15 mouse cellular contexts compared by ENCODE assay signal in genomic region chr10:28518297-28518696, GRCm38 (mm10).
DNase-seq lines count a peak whose midpoint lies in the region; ATAC-seq and TF ChIP-seq lines count a peak whose summit lies in the region.
"Had no signal": no experiment of that assay in that cellular context is flagged by ENCODE, and none has a peak within 500 bp of the region (broad histone marks: within the 10 kb centered on the region; RNA-seq: fewer than 3 reads in every experiment).

No protein-coding gene starts in this region.

- no peak overlapping the region for H3K9ac ChIP-seq in liver, postnatal 0 days (replicated peaks)
- H3K9ac ChIP-seq in liver, embryonic 16.5 days (ENCODE audit: low read depth, low read length): no peak overlapping the region
- H3K9ac ChIP-seq: hindbrain, embryonic 15.5 days; midbrain, embryonic 12.5 days; neural tube, embryonic 12.5 days had no signal

- H3K9me3 ChIP-seq in liver, postnatal 0 days (ENCODE audit: low read length): no peaks in the 10 kb centered on the region
- no peaks in the 10 kb centered on the region for H3K9me3 ChIP-seq in liver, embryonic 16.5 days (replicated peaks; ENCODE audit: control insufficient read depth, low read length)
- H3K9me3 ChIP-seq: forebrain, embryonic 10.5 days; hindbrain, embryonic 15.5 days; midbrain, embryonic 12.5 days; neural tube, embryonic 12.5 days had no signal

- no peak overlapping the region for H3K27ac ChIP-seq in liver, postnatal 0 days (ENCODE audit: low read depth)
- H3K27ac ChIP-seq in liver, embryonic 16.5 days (ENCODE audit: low read length): no peak overlapping the region
- H3K27ac ChIP-seq: forebrain, embryonic 10.5 days; hindbrain, embryonic 15.5 days; midbrain, embryonic 12.5 days; neural tube, embryonic 12.5 days had no signal

- no peak for TF ChIP-seq CTCF in liver, postnatal 0 days (IDR thresholded peaks at IDR 0.05; ENCODE audit: low read depth)

- DNase-seq in liver: peak; percentile 6
- DNase-seq in liver, postnatal 0 days: no peak
- peak; percentile 28 for DNase-seq in T-cell, adult 2 months (ENCODE audit: low spot score)
- DNase-seq in thymus, postnatal 14 days: peak; percentile 64
- DNase-seq in retina, postnatal 1 day: no peak
- DNase-seq in testis, postnatal 10 days (ENCODE audit: low spot score): no peak
- DNase-seq: cerebellum, adult 8-10 months; kidney, postnatal 25 days had no signal

- no peaks in the 10 kb centered on the region for H3K4me1 ChIP-seq in liver, postnatal 0 days (ENCODE audit: insufficient read depth)
- H3K4me1 ChIP-seq in liver, embryonic 16.5 days (ENCODE audit: control insufficient read depth, low read depth, low read length): no peaks in the 10 kb centered on the region
- H3K4me1 ChIP-seq: forebrain, embryonic 10.5 days; hindbrain, embryonic 15.5 days; midbrain, embryonic 12.5 days; neural tube, embryonic 12.5 days had no signal

- no peak for ATAC-seq in liver, postnatal 0 days
- ATAC-seq in liver, embryonic 16.5 days (ENCODE audit: low read depth): peak; percentile 30; the same call in 1 of the 2 replicates
- no peak for ATAC-seq in erythroblast, adult 5-6 weeks (replicated peaks; ENCODE audit: low FRiP score, poor library complexity, severe bottlenecking)

- H3K4me2 ChIP-seq in liver, postnatal 0 days (ENCODE audit: low read depth, low read length): no peak overlapping the region
- H3K4me2 ChIP-seq in liver, embryonic 16.5 days (ENCODE audit: low read depth, low read length): no peak overlapping the region
- H3K4me2 ChIP-seq: heart, embryonic 11.5 days; hindbrain, embryonic 15.5 days; midbrain, embryonic 12.5 days; neural tube, embryonic 12.5 days had no signal

- 26% methylated on average over 3 of the region's 3 CpGs for WGBS in liver, postnatal 0 days (ENCODE audit: insufficient replicate concordance)
- WGBS in liver, embryonic 16.5 days (ENCODE audit: insufficient replicate concordance): 8% methylated on average over 3 of the region's 3 CpGs

- no peaks in the 10 kb centered on the region for H3K27me3 ChIP-seq in liver, postnatal 0 days (ENCODE audit: insufficient read depth, low read length)
- no peaks in the 10 kb centered on the region for H3K27me3 ChIP-seq in liver, embryonic 16.5 days (ENCODE audit: control insufficient read depth, insufficient read depth, low read depth, low read length)
- H3K27me3 ChIP-seq: hindbrain, embryonic 15.5 days; midbrain, embryonic 12.5 days; neural tube, embryonic 12.5 days had no signal

- TF ChIP-seq EP300 in liver, postnatal 0 days (IDR thresholded peaks at IDR 0.05; ENCODE audit: low read depth): no peak

- H3K36me3 ChIP-seq in liver, postnatal 0 days (replicated peaks; ENCODE audit: insufficient read depth, low read length): no peaks in the 10 kb centered on the region
- no peaks in the 10 kb centered on the region for H3K36me3 ChIP-seq in liver, embryonic 16.5 days (ENCODE audit: control insufficient read depth, insufficient read depth)
- H3K36me3 ChIP-seq: forebrain, embryonic 10.5 days; hindbrain, embryonic 15.5 days; midbrain, embryonic 12.5 days; neural tube, embryonic 12.5 days had no signal

- H3K4me3 ChIP-seq in liver, postnatal 0 days (ENCODE audit: low read depth, low read length): no peak overlapping the region
- H3K4me3 ChIP-seq in liver, embryonic 16.5 days (ENCODE audit: low read depth, low read length): no peak overlapping the region
- H3K4me3 ChIP-seq: forebrain, embryonic 10.5 days; hindbrain, embryonic 15.5 days; midbrain, embryonic 12.5 days; neural tube, embryonic 12.5 days had no signal

Comparison
In these comparisons a context has a peak if more than half of its experiments do, and no peak if none do; other contexts are left out.
1. DNase-seq: peak in liver (single experiment), T-cell, adult 2 months (single experiment) and thymus, postnatal 14 days (single experiment); none in liver, postnatal 0 days (single experiment), retina, postnatal 1 day (single experiment) and testis, postnatal 10 days (single experiment).